In the genomic region with DNA sequence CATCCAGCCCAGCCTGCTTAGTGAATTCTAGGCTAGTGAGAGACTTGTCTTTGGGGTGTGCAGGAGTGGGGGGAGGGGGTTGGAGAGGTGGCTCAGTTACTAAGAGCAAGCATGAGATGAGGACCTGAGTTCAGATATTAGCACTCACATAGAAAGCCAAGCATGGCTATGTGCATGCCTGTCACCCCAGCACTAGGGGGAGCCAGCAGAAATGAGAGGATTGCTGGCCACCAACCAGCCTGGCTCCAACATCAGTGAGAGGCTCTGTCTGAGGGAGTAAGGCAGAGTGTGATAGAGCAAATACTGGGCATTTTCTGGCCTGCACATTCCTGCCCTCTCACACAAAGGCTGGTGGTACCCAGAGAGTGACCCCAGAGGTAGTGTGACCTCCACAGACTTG, we compare ENCODE assay signal across 11 mouse cellular contexts. TPM values are rescaled to one million over a fixed set of nuclear protein-coding genes. Genes with fewer than 3 reads are reported as not detected.
DNase-seq lines count a peak whose midpoint lies in the region; ATAC-seq and TF ChIP-seq lines count a peak whose summit lies in the region.
"Had no signal": no experiment of that assay in that cellular context is flagged by ENCODE, and none has a peak within 500 bp of the region (broad histone marks: within the 10 kb centered on the region; RNA-seq: fewer than 3 reads in every experiment).

No protein-coding gene starts in this region.

- no peaks in the 10 kb centered on the region for H3K4me1 ChIP-seq in ES-E14 (ENCODE audit: control insufficient read depth in 2 of 2, insufficient read depth in 2 of 2, low read length in 2 of 2, poor library complexity in 1 of 2)
- H3K4me1 ChIP-seq in liver, postnatal 0 days (ENCODE audit: insufficient read depth): peaks cover 7% of the 10 kb centered on the region
- peaks cover 14% of the 10 kb centered on the region for H3K4me1 ChIP-seq in forebrain, embryonic 10.5 days
- H3K4me1 ChIP-seq in midbrain, embryonic 10.5 days: peaks cover 12% of the 10 kb centered on the region
- H3K4me1 ChIP-seq: stomach, embryonic 15.5 days had no signal

- no peak overlapping the region for H3K4me3 ChIP-seq in layer of hippocampus, adult 2 months
- no peak overlapping the region for H3K4me3 ChIP-seq in ES-E14 (ENCODE audit: insufficient read depth in 1 of 2, low read depth in 1 of 2, low read length in 2 of 2, poor library complexity in 1 of 2, severe bottlenecking in 1 of 2)
- H3K4me3 ChIP-seq in liver, postnatal 0 days (ENCODE audit: low read depth, low read length): no peak overlapping the region
- no peak overlapping the region for H3K4me3 ChIP-seq in forebrain, embryonic 10.5 days
- H3K4me3 ChIP-seq in midbrain, embryonic 10.5 days: no peak overlapping the region
- H3K4me3 ChIP-seq: embryonic facial prominence, embryonic 15.5 days; liver, embryonic 13.5 days; stomach, embryonic 15.5 days had no signal

- peak; percentile 67 for TF ChIP-seq CTCF in layer of hippocampus, adult 2 months (conservative IDR thresholded peaks at IDR 0.05)
- peak; percentile 53 for TF ChIP-seq CTCF in liver, postnatal 0 days (IDR thresholded peaks at IDR 0.05; ENCODE audit: low read depth)

- no peak for DNase-seq in layer of hippocampus, adult 2 months (ENCODE audit: low spot score in 2 of 2)
- no peak for DNase-seq in layer of hippocampus, adult 11-12 months (ENCODE audit: low spot score)
- peak; percentile 37 for DNase-seq in B cell, adult 2 months
- peak; percentile 6 for DNase-seq in ES-E14 (ENCODE audit: low read depth, low spot score)
- no peak for DNase-seq in liver, postnatal 0 days
- DNase-seq in forebrain, embryonic 10.5 days (ENCODE audit: extremely low spot score, low spot score): no peak
- no peak for DNase-seq in midbrain, embryonic 10.5 days (ENCODE audit: low spot score)
- DNase-seq: liver, embryonic 13.5 days had no signal

- H3K4me2 ChIP-seq in liver, postnatal 0 days (ENCODE audit: low read depth, low read length): no peak overlapping the region
- H3K4me2 ChIP-seq: embryonic facial prominence, embryonic 15.5 days; stomach, embryonic 15.5 days had no signal

- H3K9me3 ChIP-seq in ES-E14 (ENCODE audit: control insufficient read depth, insufficient read depth, low read depth, low read length): no peaks in the 10 kb centered on the region
- no peaks in the 10 kb centered on the region for H3K9me3 ChIP-seq in liver, postnatal 0 days (ENCODE audit: low read length)
- no peaks in the 10 kb centered on the region for H3K9me3 ChIP-seq in forebrain, embryonic 10.5 days
- H3K9me3 ChIP-seq in midbrain, embryonic 10.5 days (replicated peaks): no peaks in the 10 kb centered on the region
- H3K9me3 ChIP-seq: embryonic facial prominence, embryonic 15.5 days; liver, embryonic 13.5 days; neural tube, embryonic 13.5 days; stomach, embryonic 15.5 days had no signal

- no peak overlapping the region for H3K9ac ChIP-seq in ES-E14 (ENCODE audit: insufficient read depth, low read depth, low read length, poor library complexity, severe bottlenecking)
- H3K9ac ChIP-seq in liver, postnatal 0 days (replicated peaks): no peak overlapping the region
- H3K9ac ChIP-seq: embryonic facial prominence, embryonic 15.5 days; liver, embryonic 13.5 days; neural tube, embryonic 13.5 days; stomach, embryonic 15.5 days had no signal

- in situ Hi-C loops in ES-E14 (cut with MboI; ENCODE audit: low sequenced_read_pairs in 2 of 2, unreplicated experiment in 2 of 2): no loop called here

- H3K27ac ChIP-seq in layer of hippocampus, adult 2 months: no peak overlapping the region
- H3K27ac ChIP-seq in ES-E14 (ENCODE audit: insufficient read depth, low read depth, low read length, poor library complexity, severe bottlenecking): no peak overlapping the region
- H3K27ac ChIP-seq in liver, postnatal 0 days (ENCODE audit: low read depth): no peak overlapping the region
- H3K27ac ChIP-seq in forebrain, embryonic 10.5 days: no peak overlapping the region
- no peak overlapping the region for H3K27ac ChIP-seq in midbrain, embryonic 10.5 days (replicated peaks)
- H3K27ac ChIP-seq: embryonic facial prominence, embryonic 15.5 days; liver, embryonic 13.5 days; neural tube, embryonic 13.5 days; stomach, embryonic 15.5 days had no signal

- TF ChIP-seq EP300 in liver, postnatal 0 days (IDR thresholded peaks at IDR 0.05; ENCODE audit: low read depth): no peak

- H3K27me3 ChIP-seq in liver, postnatal 0 days (ENCODE audit: insufficient read depth, low read length): no peaks in the 10 kb centered on the region
- H3K27me3 ChIP-seq in forebrain, embryonic 10.5 days (ENCODE audit: poor library complexity, severe bottlenecking): no peaks in the 10 kb centered on the region
- H3K27me3 ChIP-seq in midbrain, embryonic 10.5 days (ENCODE audit: low read depth, poor library complexity, severe bottlenecking): no peaks in the 10 kb centered on the region
- H3K27me3 ChIP-seq: embryonic facial prominence, embryonic 15.5 days; liver, embryonic 13.5 days; neural tube, embryonic 13.5 days; stomach, embryonic 15.5 days had no signal

- ATAC-seq in liver, postnatal 0 days: no peak

- peaks cover 1% of the 10 kb centered on the region; the same call in 1 of the 2 replicates for H3K36me3 ChIP-seq in ES-E14 (ENCODE audit: control insufficient read depth, insufficient read depth, low read length, poor library complexity, severe bottlenecking)
- H3K36me3 ChIP-seq in liver, postnatal 0 days (replicated peaks; ENCODE audit: insufficient read depth, low read length): no peaks in the 10 kb centered on the region
- H3K36me3 ChIP-seq in forebrain, embryonic 10.5 days (replicated peaks): peaks cover 12% of the 10 kb centered on the region
- peaks cover 13% of the 10 kb centered on the region for H3K36me3 ChIP-seq in midbrain, embryonic 10.5 days

TF ChIP-seq in ES-E14, 5 proteins besides CTCF, POLR2A, EP300 and RAD21:
- TF ChIP-seq MAFK (IDR thresholded peaks at IDR 0.05; ENCODE audit: insufficient read depth, low read depth, low read length) (no peak), ZNF384 (IDR thresholded peaks at IDR 0.05; ENCODE audit: low read depth, low read length) (no peak), ZC3H11A (IDR thresholded peaks at IDR 0.05; ENCODE audit: borderline replicate concordance, low read depth, low read length) (no peak), CHD2 (IDR thresholded peaks at IDR 0.05; ENCODE audit: low read depth, low read length) (no peak), HCFC1 (IDR thresholded peaks at IDR 0.05; ENCODE audit: borderline replicate concordance, insufficient read depth, low read length) (no peak)

RNA-seq across cellular contexts. Expression of a gene that starts 2.2 kb away (rescaled TPM):
- total RNA-seq in layer of hippocampus, adult 2 months (2021): 10 to 100 TPM; 29.6 to 31.1 TPM
- total RNA-seq in ES-E14 (2012; rRNA removed): 17.9 and 19.6 TPM in 2 replicates
- polyA plus RNA-seq in liver, postnatal 0 days (2015; fragmentation: Nextera tagmentation; extraction: Ambion mirVana): 2.5 TPM in 2 replicates
- 22.7 and 23.3 TPM in 2 replicates for polyA plus RNA-seq in forebrain, embryonic 10.5 days (2016; fragmentation: Nextera tagmentation; extraction: Ambion mirVana)
- polyA plus RNA-seq in midbrain, embryonic 10.5 days (2016; fragmentation: Nextera tagmentation; extraction: Ambion mirVana): 25.4 and 27.9 TPM in 2 replicates

Comparison
In these comparisons a context has a peak if more than half of its experiments do, and no peak if none do; other contexts are left out.
1. DNase-seq: peak in B cell, adult 2 months (2 of 2) and ES-E14 (single experiment); none in layer of hippocampus, adult 2 months (0 of 2), layer of hippocampus, adult 11-12 months (single experiment), liver, postnatal 0 days (single experiment), forebrain, embryonic 10.5 days (single experiment) and midbrain, embryonic 10.5 days (single experiment).